Mouse (Mus musculus): Measurements from ENCODE around the gene Xntrpc.

Xntrpc gene

DNA sequence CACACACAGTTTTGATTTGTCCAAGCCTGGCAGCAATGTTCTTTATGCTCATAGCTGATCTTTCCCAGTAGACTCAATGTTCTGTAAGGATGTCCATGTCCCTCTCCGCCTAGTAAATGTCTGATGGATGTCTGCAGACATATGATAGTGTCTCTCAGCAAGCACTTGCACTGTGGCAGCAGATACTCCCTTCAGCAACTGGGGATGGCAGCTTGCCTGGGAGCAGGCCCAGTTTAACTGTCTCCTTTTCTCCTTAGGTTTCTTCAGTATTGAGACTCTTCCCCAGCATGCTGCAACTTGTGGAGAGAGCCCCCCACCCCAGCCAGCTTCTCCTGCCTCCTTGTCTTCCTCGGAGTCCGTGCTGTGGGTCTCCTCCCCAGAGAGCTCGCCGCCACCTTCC lies 16.3 kb downstream of the Xntrpc start:
- no peak for DNase-seq (ENCODE audit: low spot score)

DNA sequence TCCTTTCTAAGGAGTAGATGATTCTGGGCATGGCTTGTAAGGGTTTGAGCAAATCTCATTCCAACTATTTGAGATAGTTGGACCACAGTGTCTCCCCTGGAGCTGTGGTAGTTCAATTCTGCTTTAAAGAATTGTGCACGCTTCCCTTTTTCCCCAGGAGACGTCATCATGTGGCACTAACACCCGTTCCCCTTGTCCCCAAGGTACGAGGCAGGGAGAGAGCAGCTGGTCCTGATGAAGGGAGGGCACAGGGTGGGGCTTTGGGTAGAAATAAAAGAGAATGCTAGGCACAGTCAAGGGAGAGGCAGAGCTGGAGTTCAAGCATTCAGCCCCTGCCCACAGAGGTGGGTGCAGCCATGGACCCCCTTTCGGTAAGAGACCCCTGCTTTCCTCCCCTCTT lies 17.3 kb downstream of the Xntrpc start, which contains the start of gene Trpc2:
Trpc2 (plus strand) TSS at position 301 of the 400 bp plus-strand sequence.
- DNase-seq (ENCODE audit: low spot score) = no peak

DNA sequence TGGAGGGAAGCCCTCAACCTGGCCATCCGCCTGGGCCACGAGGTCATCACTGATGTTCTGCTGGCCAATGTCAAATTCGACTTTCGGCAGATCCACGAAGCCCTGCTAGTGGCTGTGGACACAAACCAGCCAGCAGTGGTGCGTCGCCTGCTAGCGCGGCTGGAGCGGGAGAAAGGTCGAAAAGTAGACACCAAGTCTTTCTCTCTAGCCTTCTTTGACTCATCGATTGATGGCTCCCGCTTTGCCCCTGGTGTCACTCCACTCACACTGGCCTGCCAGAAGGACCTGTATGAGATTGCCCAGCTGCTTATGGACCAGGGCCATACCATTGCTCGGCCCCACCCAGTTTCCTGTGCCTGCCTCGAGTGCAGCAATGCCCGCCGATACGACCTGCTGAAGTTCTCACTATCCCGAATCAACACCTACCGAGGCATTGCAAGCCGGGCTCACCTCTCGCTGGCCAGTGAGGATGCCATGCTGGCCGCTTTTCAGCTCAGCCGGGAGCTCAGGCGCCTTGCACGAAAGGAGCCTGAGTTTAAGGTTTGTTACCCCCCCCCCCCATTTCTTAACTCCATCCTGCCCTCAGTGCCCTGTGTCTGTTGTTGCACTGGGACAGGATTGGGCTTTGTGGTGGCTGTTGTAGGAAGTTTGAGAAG lies 18.7 kb downstream of the Xntrpc start:
- DNase-seq (ENCODE audit: low spot score) = no peak

DNA sequence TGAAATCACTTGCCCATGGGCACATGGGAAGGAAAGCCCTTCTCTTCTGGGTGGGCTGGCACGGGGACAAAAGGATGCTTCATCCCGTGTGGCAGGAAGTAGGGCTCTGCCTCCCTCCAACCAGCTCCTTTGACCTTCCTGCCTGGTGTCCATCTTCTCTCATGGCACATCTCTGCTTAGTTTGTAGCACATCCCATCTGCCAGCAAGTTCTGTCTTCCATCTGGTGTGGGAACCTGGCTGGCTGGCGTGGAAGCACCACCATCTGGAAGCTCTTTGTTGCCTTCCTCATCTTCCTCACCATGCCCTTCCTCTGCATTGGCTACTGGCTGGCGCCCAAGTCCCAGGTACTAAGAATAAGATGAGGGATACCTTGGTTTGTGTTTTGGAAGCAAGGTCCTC lies 21.8 kb downstream of the Xntrpc start:
- no peak for DNase-seq (ENCODE audit: low spot score)

DNA sequence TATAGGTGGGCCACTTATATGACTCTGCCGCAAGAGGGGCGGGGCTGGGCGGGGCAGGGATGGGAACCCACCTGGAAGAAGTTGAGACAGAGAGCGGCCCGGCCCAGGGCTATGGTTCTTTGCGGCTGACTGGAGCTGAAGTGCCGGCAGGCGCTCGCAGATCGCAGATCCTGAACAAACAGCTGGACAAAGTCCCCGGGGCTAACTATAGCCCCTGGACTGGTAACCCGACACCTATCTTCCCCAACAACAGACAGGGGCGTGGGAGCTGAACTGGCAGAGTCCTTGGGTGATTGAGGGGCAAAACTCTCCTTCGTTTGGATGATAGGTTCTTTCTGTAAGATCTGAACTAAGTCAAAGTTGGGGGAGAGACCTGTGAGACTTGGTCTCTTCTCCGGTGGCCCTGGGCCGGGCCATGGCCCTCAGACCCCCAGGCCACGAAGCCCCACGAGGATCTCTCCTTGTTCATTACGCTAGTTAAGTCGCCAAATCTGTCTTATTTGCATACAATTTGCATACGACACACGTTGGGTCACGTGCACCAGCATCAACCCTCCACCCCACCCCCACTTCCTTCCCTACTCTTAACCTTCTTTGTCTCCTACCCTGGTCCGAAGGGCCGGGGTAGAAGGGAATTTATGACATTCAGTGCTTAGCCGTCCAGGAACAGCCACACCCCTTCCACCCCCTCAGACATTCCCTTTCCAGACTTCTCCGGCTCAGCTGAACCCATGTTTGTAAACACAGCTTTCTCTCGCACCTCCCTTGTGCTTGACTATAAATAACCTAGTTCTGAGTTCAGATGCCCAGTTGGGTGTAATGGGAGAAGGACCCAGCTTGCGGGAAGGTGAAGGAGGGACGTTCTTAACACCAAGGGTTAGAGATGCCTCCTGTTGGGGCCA lies 34.5 kb downstream of the Xntrpc start:
- no peak for DNase-seq (ENCODE audit: low spot score)

DNA sequence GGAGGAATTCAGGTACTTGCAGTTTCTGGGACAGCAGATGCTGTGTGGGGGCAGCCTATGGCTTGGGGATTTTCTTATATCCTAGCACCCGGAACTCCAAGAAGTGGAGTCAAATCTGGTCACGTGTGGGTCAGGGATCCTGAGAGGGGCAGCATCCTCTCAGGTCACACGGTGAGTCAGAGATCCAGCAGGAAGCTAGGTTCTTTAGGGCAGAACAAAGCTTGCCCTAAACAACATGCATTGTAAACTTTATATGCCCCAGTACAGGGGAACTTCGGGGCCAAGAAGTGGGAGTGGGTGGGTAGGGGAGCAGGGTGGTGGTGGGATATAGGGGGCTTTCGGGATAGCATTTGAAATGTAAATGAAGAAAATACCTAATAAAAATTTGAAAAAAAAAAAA lies 35.4 kb downstream of the Xntrpc start:
- no peak for DNase-seq (ENCODE audit: low spot score)

DNA sequence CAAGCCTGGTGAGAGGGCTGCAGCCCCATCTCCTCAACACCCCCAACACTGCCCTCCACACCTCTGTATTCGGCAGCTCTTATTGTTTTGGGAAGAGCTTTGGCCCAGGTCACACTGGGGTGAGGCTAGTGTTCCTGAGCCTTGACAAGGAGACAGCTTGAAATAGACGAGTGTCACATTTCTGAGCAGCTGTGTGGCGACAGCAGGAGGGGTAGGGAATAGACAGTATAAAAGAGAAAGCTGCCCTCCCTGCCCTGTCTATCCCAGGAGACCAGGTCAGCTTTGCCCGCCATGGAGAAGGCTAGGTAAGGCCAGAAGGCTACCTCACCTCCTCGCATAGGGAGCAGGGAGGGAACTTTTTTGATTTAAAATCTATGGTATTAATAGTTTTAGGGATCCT lies 36.0 kb downstream of the Xntrpc start, which contains the start of gene Art1:
Art1 (plus strand) TSS at position 257 of the 400 bp plus-strand sequence.
- no peak for DNase-seq (ENCODE audit: low spot score)

DNA sequence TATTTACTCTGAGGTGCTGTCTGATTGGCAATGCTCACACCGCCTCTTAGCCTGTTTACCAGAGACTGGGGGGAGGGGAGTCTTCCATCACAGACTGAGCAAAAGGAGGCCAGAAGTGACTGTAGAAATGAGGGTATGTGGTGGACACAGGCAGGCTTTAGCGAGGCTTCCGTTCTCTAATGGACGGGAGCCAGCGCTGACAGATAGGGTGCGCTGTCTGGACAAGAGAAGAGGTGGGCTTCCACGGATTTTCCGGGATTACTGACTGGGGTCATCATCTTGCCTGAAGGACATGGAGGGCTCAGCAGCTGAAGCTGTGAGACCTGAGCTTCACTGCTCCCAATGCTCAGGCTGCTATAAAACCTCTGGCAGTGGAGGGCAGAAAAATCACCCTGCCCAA lies 36.7 kb downstream of the Xntrpc start:
- DNase-seq (ENCODE audit: low spot score) = no peak

DNA sequence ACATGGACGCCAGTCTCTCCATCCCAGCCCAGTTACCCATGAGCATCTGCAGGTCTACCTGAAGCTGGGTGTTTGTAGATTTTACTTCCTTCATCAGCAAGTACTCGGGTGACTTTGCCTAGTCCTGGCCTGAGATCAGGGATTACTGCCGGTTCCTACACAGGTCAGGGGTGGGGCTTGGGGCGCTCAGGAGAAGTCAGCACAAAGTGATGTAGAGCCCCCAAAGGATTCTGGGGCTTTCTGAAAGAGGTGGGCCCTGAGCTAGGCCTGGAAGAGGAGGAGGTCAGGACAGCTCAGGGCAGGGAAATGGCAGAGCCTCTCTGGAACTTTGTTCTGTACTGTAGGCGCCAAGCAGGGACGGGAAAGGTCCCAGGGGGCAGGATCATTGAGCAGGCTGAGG lies 37.2 kb downstream of the Xntrpc start:
- DNase-seq (ENCODE audit: low spot score) = no peak

DNA sequence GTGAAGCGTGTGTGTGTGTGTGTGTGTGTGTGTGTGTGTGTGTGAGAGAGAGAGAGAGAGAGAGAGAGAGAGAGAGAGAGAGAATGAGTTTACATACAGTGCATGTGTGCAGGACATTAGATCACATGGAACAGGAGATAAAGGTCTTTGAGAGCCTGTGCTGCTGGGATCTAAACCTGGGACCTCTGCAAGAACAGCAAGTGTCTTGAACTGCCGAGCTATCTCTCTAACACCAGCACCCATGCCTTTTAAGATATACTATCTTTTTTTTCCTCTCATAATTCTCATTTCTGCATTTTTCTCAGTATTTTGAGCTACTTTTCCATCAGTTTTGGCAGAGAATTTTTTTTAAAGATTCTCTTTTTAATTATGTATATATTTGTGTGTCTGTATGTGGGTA lies 38.0 kb downstream of the Xntrpc start:
- no peak for DNase-seq (ENCODE audit: low spot score)

DNA sequence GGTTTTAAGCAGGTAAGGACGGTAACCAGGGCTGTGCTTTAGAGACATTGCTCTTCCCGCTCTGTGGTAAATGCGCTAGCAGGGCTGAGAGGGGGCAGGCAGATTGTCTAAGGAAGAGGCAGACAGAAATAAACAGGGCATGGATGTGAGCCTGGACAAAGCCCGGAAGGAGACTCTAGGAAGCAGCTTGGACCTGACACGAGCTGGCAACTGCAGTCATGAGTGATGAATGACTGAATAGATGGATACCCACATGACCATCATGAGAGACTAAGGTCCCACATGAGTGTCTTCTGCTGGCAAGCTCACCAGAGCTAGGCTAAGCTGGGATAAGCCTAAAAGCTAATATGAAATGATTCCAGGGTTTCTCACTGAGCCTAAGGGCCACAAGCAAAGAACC lies 38.6 kb downstream of the Xntrpc start:
- DNase-seq (ENCODE audit: low spot score) = no peak

DNA sequence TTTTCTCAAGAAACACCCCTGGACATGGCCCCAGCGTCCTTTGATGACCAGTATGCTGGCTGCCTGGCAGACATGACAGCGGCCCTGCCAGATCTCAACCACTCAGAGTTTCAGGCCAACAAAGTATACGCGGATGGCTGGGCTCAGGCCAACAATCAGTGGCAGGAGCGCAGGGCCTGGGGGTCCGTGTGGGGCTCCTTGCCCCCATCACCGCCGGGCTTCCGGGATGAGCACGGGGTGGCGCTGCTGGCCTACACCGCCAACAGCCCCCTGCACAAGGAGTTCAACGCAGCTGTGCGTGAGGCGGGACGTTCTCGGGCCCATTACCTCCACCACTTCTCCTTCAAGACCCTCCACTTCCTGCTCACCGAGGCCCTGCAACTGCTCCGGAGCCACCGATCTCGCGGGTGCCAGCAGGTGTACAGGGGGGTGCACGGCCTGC lies 41.2 kb downstream of the Xntrpc start:
- no peak for DNase-seq (ENCODE audit: low spot score)

DNA sequence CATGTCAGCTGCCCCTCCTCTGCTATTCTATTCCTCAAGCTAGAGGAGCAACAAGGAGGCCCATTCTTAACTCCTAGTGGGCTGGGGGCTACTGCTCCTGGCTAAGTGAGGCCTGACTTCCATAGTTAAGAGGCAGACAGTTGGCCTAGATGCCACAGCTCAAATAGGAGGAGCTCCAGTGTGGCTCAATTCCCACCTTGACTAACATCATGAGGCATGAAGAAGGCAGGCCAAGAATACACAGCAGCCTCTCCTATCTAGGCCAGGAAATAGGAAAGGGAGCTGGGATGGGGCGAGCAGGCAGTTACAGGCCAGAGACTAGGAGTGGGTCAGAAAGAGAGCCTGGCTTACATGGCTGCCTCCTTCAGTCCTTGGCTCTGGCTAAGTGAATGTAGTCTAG lies 42.7 kb downstream of the Xntrpc start:
- DNase-seq (ENCODE audit: low spot score) = no peak

DNA sequence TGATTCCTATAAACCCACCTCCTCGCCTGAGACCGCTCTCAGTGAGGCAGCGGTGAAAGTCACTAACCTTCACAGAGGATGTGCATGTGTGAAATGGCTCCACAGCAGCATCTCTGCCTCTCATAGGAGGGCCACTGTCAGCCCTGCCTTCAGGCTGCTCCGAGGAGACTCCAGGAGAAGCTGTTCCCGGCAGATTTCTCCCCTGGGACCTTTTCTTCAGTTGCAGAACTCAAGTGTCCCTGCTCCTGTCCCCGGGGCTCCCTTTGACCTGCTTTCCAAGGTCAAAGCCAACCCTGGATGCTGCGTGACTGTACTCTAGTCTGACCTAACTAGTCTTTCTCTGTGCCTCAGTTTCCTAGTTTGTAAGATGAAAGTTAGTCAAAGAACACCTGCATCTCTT lies 43.7 kb downstream of the Xntrpc start, which contains the start of gene Art5:
Art5 (minus strand) TSS at position 319 of the 400 bp plus-strand sequence.
- DNase-seq (ENCODE audit: low spot score) = no peak

DNA sequence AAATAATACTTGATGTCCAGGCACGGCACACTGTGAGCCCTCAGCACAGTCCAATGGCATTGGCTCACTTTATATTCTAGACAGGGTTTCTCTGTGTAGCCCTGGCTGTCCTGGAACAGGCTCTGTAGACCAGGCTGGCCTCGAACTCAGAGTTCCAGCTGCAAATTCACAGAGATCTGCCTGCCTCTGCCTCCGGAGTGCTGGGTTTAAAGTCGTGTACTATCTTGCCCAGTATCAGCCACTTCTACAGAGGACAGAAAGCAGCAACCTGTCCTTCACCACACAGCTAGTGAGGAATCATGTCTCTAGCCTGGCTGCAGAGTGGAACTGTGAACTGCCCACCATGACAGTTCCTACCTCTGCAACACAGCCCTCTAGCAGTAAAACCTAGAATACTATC lies 44.2 kb downstream of the Xntrpc start:
- no peak for DNase-seq (ENCODE audit: low spot score)

DNA sequence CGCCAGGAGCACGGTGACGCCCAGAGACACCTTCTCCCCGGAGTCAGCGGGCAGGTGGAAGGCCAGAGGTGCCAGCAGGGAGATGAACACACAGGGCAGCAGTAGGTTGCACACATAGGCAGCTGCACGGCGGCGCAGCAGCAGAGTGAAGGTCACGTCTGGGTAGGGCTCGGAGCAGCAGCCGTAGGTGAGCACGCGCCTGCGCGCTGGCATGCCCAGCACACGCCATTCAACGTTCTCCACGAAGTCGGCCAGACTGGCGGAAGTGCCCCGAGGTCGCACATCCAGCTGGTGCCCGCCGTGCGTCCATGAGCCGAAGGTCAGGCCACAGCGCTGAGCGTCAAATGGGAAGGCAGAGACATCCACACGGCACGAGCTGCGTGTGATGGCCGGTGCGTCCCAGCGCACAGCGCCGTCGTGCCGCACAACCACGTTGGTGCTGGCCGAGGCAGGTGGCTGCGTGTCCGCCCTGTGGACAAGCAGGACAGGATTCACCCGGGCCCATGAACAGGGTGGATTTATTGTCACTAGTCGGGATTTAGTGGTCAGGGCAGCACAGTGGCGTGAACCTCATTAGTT lies 47.7 kb downstream of the Xntrpc start:
- no peak for DNase-seq (ENCODE audit: low spot score)

DNA sequence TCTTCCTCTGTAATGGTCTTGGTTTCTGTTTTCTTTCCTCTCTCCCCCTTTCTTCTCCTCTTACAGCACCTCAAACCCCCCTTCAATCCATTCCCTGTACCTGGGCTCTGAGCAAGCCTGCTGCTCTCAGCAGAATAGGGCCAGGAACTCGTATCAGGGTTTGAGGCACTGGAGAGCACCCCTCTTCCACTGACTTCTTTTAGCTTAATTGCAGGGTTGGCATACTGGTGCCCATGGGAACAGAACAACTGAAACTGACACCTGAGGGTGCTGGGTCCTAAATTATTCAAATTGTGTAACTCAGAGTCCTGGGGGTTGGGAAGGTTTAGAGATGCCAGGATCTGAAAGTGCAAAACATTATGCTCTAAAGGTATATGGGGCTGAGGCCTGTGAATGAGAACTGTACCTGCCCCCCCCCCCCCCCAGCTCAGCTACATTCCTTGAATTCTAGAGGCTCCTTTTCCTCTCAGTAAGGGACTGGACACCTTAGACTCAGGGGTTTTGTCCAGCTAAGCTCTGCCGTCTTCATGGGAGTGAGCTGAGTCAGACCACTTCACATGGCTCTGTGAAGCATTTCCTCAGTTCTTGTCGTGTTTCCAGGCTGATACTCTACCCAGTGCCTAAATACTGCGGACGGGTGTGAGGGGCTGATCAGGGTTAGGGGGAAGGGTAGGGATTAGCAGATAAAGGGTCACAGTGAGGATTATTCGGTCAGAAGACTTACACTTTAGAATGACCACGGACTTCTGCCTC lies 51.2 kb downstream of the Xntrpc start, which contains the start of gene Chrna10:
Chrna10 (minus strand) TSS at position 250 of the 753 bp plus-strand sequence.
- no peak for DNase-seq (ENCODE audit: low spot score)

DNA sequence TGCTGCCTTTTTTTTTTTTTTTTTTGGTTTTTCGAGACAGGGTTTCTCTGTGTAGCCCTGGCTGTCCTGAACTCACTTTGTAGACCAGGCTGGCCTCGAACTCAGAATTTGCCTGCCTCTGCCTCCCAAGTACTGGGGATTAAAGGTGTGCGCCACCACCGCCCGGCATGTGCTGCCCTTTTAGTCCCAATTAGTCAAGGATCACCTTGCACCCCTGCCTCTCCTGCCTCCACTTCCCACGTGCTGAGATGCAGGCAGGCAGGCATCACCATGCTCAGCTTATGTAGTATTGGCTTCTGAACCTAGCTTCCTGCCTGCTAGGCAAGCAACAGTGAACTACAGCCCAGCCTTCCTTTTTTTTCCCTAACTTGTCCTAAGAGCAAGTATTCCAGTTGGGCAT lies 51.9 kb downstream of the Xntrpc start:
- no peak for DNase-seq (ENCODE audit: low spot score)

DNA sequence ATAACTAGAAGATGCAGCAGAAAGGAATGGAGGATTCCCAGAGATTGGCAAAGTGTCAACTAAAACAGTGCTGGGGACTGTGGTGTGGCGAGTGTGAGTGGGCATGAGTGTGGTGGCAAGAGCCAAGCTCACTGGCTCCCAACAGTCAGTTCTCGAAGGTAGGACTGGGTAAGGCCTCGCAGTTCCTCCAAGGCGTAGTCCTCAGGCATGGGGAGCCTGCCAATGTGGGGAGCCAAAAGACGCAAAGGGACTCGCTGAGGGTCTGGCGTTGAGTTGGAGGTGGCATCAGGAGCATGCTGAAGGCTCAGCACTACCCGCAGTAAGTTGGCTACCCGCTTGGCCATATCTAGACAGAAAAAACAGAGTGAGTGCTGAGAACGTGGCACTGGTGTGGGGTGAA lies 54.8 kb downstream of the Xntrpc start:
- no peak for DNase-seq (ENCODE audit: low spot score)

DNA sequence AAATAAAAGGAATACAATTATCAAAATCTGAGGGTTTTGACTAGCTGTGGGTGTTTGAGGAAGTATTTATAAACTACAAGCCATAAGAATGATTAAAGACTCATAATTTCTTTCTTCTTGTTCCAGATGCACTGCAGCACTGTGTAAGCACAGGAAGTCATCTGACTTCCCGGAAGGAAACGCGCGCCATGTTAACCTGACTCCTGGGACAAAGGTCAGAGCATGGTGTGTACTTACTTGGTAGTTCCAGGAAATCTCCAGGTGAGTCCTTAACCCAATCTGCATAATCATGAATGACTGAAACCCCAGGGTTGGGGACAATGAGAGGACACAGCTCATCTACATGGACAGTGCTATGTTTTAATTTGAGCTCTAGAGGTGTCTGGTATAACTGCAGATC lies 66.9 kb downstream of the Xntrpc start:
- DNase-seq (ENCODE audit: low spot score) = no peak

DNA sequence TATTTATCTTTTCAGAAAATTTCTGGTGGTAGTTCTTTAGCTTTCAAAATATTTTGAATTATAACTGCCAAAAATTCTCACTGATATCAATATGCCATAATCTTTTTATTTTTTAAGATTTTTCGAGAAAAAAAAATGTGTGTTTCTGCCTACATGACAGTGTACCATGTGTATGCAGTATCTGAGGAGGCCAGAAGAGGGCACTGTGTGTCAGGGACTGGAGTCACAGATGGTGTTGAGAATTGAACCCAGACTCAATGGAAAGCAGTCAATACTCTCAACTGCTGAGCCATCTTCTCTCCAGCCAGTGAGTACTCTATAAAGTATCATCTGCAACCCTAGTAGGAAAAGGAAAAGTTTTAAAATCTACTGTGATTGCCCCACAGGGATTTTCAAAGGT lies 72.0 kb downstream of the Xntrpc start:
- no peak for DNase-seq (ENCODE audit: low spot score)

DNA sequence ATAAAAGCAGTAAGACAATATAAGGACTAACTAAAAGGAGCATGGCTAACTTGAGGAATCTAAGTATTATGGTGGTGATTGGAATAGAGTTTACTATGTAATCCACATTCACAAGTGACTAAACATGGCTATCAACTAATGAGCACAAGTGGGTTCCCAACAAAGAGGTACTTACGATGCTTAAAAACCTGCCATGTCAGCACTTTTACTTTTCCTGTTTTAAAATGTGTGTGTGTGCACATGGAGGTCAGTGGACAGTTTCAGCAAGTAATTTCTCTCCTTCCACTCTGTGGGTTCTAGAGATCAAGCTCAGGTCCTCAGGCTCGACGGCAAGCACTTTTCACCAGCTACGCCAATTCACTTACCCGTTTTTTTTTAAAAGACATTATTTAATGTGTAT lies 72.4 kb downstream of the Xntrpc start:
- no peak for DNase-seq (ENCODE audit: low spot score)

Data from left cerebral cortex, adult 11 months (tissue).